Mouse (Mus musculus): ENCODE measurements around the gene Abl1.

Gene Abl1

DNA sequence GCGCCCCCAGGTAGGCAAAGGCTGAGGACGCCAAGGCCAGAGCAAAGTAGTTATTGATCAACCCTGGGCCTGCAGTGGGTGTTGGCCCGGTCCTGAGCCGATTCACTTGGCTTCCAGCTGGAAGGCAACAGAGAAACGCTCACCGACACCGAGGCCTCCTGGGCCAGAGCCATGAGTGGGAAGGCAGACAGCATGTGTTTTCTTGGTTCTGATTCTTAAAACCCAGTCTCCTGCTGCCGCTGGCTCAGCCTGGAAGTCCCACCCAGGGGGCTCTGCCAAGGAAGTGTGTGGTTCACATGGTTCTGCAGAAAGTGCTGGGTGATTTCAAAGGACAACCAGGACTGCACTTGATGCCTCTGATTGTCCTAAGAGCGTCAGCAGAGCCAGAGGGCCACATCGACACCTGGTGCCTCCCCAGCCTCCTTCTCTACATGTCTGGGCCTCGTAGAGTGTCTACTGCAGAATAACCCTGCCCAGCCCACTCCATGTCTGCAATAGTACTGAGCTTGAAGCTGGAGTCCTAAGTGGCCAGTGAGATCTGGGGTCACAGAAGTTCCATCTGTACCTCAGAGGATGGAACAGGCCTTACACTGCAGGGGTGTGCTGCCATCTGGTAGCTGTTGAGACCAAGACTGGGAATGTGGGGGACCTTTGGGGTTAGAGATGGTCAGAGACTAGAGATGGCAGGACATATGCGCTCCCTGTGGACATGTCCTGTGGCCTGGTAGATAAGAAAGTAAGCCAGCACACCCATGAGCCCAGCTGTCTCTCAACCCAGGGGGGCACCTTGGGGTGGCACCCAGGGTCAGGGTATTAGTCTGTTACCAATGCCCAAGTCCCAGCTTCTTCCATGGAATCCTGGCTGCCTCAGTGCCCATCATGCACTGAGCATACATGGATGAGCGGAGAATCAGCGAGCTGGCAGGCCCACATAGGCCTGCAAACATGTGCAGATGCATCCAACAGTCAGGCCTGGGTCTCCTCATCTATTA is 138.2 kb downstream of the Abl1 start:
- DNase-seq (ENCODE audit: low read depth): no peak

- no peak for DNase-seq (ENCODE audit: low read depth)
Observed at GRCm38 (mm10) chr2:31827877-31828276, 139.7 kb downstream of the Abl1 start.

DNA sequence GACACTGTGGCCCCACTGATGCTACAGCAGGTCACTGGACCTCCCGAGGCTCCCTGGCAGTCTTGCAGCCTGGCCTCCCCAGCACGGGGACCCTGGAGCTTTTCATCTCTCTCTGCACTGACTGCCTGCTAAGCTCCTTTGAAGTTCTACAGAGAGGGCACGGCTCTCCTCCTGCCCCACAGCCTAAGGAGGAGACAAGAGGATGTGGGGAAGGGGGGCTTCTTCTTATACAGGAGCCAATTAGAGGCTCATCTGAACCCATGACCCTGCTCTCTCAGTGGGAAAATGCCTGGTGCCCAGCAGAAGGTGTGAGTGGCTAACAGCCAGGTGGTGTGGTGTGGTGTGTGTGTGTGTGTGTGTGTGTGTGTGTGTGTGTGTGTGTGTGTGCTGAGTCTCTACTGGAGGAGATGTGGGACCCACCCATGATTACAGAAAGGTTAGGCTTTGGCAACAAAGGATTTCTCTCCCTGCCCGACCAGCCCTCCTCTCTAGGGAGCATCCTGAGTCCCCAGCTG is 140.2 kb downstream of the Abl1 start:
- no peak for DNase-seq (ENCODE audit: low read depth)

DNA sequence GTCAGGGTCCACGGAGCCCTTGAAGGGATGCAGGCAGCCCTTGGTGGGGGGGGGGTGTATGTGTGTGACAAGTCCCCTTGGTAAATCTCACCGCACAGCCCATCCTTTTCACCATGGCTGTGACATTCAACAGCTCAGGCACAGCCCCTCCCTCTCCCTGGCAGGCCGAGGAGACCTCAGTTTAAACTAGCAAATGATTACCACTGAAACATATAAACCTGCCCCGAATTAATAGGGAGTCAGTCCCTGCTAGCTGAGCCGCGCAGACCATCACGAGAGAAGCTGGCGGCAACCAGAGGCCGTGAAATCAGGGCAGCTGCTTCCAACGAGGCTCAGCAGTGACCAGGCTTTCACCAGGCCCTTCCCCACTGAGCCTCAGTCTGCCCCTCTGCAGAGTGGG is 147.9 kb downstream of the Abl1 start:
- no peak for DNase-seq (ENCODE audit: low read depth)

GRCm38 (mm10) chr2:31836985-31837384 is 148.8 kb downstream of the Abl1 start:
- DNase-seq (ENCODE audit: low read depth): no peak

- DNase-seq (ENCODE audit: low read depth): no peak
Observed at GRCm38 (mm10) chr2:31838868-31839267, 150.7 kb downstream of the Abl1 start.

- no peak for DNase-seq (ENCODE audit: low read depth)
Observed at GRCm38 (mm10) chr2:31844729-31845136, 156.6 kb downstream of the Abl1 start.

DNA sequence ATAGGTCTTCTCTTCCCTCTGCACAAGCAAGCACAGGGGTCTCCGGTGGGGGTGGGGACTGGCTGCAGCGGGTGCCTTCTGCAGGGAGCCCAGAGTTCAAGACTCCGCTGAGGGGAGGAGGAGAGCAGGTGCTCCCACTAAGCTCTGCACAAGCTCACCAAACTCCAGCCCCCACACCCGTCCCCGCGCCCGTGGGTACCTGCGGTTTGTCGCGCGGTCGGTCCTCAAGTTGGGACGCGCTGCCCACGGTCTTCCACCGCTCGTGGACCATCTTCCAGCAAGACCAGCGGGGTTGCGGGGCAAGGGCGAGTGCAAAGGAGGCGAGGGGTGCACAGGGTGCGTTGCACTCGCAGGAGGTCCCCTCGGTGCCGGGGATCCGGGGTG is 157.3 kb downstream of the Abl1 start:
- no peak for DNase-seq (ENCODE audit: low read depth)

DNA sequence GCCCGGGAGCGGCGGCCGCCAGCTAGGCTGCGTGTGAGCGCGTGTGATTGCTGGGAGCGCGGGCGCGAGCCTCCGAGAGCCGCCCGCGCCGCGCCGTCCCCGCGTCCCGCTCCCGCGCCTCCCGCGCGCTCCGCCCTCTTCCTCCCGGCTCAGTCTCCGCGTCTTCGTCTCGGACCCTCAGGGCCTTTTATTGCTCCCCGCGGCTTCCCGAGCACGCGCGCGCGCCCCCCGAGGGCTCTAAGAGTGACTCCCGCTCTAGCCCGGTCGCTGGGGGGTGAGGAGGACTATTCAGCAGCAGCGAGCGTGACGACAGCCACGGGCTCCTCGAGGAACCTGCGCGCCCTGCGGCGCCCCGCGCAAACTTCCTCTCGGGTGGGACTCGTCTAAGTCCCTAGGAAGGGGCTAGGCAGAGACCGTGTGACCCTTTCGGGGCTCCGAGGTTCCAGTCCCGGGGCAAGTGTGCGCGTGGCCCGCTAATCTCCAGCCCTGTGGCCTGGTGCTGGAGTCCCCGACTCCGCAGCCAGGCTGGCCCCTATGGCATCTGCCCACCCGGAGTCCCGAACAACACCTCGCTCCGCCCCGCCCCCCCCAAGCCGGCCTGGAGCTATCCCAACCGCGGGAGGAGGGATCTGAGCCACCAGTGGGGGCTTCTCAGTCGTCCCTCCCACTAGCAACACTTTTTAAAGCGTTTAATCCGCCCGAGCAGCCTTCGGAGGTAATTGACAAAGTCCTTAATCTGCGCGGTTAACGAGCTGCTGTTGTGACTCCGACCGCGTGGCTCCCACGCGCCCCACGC is 157.9 kb downstream of the Abl1 start, which contains the start of gene Fibcd1:
Fibcd1 (minus strand) TSS at position 110 of the 796 bp plus-strand sequence.
- no peak for DNase-seq (ENCODE audit: low read depth)

- no peak for DNase-seq (ENCODE audit: low read depth)
Observed at GRCm38 (mm10) chr2:31846692-31847660, 158.8 kb downstream of the Abl1 start.

GRCm38 (mm10) chr2:31847908-31848307 is 159.7 kb downstream of the Abl1 start:
- peak; percentile 39 for DNase-seq (ENCODE audit: low read depth)

DNA sequence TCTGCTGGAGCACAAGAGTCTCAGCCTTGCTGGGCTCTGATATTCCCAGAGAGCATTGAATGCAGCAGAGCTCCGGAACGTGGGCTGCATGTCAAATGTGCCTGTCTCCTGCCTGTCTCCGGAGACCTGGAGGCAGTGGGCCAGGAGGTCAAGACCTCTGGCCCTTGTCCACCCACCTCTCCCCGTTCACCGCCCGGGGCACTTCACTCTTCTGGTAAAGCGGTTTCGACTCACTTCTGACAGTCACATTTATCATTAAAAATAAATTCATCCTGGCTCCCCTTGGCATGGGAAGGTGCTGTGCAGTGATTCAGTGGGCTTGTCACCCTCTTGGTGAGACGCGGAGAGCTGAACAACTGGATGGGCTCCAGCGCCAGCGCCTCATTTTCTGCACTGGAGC is 162.0 kb downstream of the Abl1 start:
- no peak for DNase-seq (ENCODE audit: low read depth)
